Mouse (Mus musculus) kidney, embryonic 16.5 days (tissue): Measurements from ENCODE around the gene Abhd18. TPM values are rescaled to one million over a fixed set of nuclear protein-coding genes. Genes with fewer than 3 reads are reported as not detected.

ENCODE experiments used
- polyA plus RNA-seq: library from polyadenylated mRNA; unstranded; fragments of >200 nt; fragmentation: Nextera tagmentation; extraction: Ambion mirVana; gene quantifications from 2 replicates; pipeline ENCODE4 v1.2.1, GENCODE M21; 2015

Gene Abhd18
- polyA plus RNA-seq, 1 experiment from 2014 or later, result 7.9 TPM

Other genes starting within 250 kb of the Abhd18 start
- gene Slc25a31, start 138.1 kb upstream of the Abhd18 start, polyA plus RNA-seq, result 0.08 and 0.31 TPM in 2 replicates
- 10.0 and 11.4 TPM in 2 replicates for gene Hspa4l, start 102.5 kb upstream of the Abhd18 start, polyA plus RNA-seq
- 55.6 and 56.9 TPM in 2 replicates for gene Plk4, start 47.0 kb upstream of the Abhd18 start, polyA plus RNA-seq
- 7.3 and 8.7 TPM in 2 replicates for gene Mfsd8, start 84 bp upstream of the Abhd18 start, polyA plus RNA-seq
- gene 1700034I23Rik, start 55.6 kb downstream of the Abhd18 start, polyA plus RNA-seq, result 0.23 and 0.31 TPM in 2 replicates
- 10.5 and 13.4 TPM in 2 replicates for gene Larp1b, start 102.9 kb downstream of the Abhd18 start, polyA plus RNA-seq
- 35.9 and 39.3 TPM in 2 replicates for gene Pgrmc2, start 236.1 kb downstream of the Abhd18 start, polyA plus RNA-seq